11 mouse cellular contexts compared by ENCODE assay signal in the genomic region with DNA sequence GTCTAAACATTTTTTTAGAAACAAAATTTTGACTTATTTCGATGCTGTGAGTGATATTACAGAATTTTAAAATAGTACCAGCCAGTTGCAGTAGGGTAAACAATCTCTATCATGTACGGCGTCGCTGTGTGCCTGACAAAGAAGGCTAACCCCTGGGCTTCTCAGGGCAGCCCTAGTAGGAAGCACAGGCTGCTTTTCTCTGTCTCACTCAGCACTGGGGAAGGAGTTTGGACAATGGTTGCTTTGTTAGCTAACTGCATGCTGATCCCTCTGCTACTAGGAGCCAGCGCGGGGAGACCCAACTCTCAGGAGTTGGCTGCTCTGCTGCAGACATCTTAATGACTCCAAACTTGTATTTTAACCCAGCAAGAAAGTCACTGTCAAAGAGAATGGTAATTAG.
DNase-seq lines count a peak whose midpoint lies in the region; ATAC-seq and TF ChIP-seq lines count a peak whose summit lies in the region.
"Had no signal": no experiment of that assay in that cellular context is flagged by ENCODE, and none has a peak within 500 bp of the region (broad histone marks: within the 10 kb centered on the region; RNA-seq: fewer than 3 reads in every experiment).

No protein-coding gene starts in this region.

- H3K36me3 ChIP-seq in embryonic facial prominence, embryonic 15.5 days, result no peaks in the 10 kb centered on the region
- H3K36me3 ChIP-seq in hindbrain, postnatal 0 days (ENCODE audit: insufficient read depth, low read length), result no peaks in the 10 kb centered on the region
- H3K36me3 ChIP-seq: heart, embryonic 10.5 days had no signal

- peaks cover 11% of the 10 kb centered on the region; the same call in 1 of the 2 replicates for H3K4me1 ChIP-seq in embryonic facial prominence, embryonic 15.5 days
- no peaks in the 10 kb centered on the region for H3K4me1 ChIP-seq in hindbrain, postnatal 0 days (ENCODE audit: insufficient read depth, low read length)

- no peaks in the 10 kb centered on the region for H3K9me3 ChIP-seq in embryonic facial prominence, embryonic 15.5 days (replicated peaks)
- H3K9me3 ChIP-seq in hindbrain, postnatal 0 days (ENCODE audit: low read length), result no peaks in the 10 kb centered on the region
- H3K9me3 ChIP-seq: heart, embryonic 10.5 days had no signal

- peak; percentile 49; the same call in 1 of the 2 replicates for ATAC-seq in embryonic facial prominence, embryonic 15.5 days (ENCODE audit: insufficient number of reproducible peaks, low FRiP score, low TSS enrichment, low read depth)
- ATAC-seq in hindbrain, postnatal 0 days, result 0 out of 2 replicates have a peak, but pooled peaks have one; percentile 67

- H3K4me2 ChIP-seq in embryonic facial prominence, embryonic 15.5 days (replicated peaks), result no peak overlapping the region
- no peak overlapping the region for H3K4me2 ChIP-seq in hindbrain, postnatal 0 days (ENCODE audit: low read depth, low read length)

- no peak overlapping the region for H3K9ac ChIP-seq in embryonic facial prominence, embryonic 15.5 days
- no peak overlapping the region for H3K9ac ChIP-seq in hindbrain, postnatal 0 days (replicated peaks; ENCODE audit: low read length)

- 0 out of 2 replicates have a peak overlapping the region, but pooled peaks have one; percentile 48 for H3K27ac ChIP-seq in embryonic facial prominence, embryonic 15.5 days (replicated peaks)
- H3K27ac ChIP-seq in hindbrain, postnatal 0 days, result no peak overlapping the region; the same call in 1 of the 2 replicates
- H3K27ac ChIP-seq: heart, embryonic 10.5 days had no signal

- TF ChIP-seq CTCF in hindbrain, postnatal 0 days (IDR thresholded peaks at IDR 0.05; ENCODE audit: low read depth), result no peak

- WGBS in embryonic facial prominence, embryonic 15.5 days, result 24% methylated on average over 6 of the region's 6 CpGs
- 10% methylated on average over 6 of the region's 6 CpGs for WGBS in hindbrain, postnatal 0 days

- no peak overlapping the region for H3K4me3 ChIP-seq in embryonic facial prominence, embryonic 15.5 days (replicated peaks)
- no peak overlapping the region for H3K4me3 ChIP-seq in hindbrain, postnatal 0 days (ENCODE audit: low read length)
- H3K4me3 ChIP-seq: heart, embryonic 10.5 days had no signal

- no peaks in the 10 kb centered on the region for H3K27me3 ChIP-seq in embryonic facial prominence, embryonic 15.5 days
- H3K27me3 ChIP-seq in hindbrain, postnatal 0 days (ENCODE audit: insufficient read depth, low read length), result no peaks in the 10 kb centered on the region

- DNase-seq in cerebellum, adult 9-11 months, result peak; percentile 2
- no peak for DNase-seq in cerebellum, postnatal 25 days
- DNase-seq in hindbrain, postnatal 0 days (ENCODE audit: low spot score), result peak; percentile 57
- peak; percentile 37 for DNase-seq in neural tube, embryonic 10.5 days (ENCODE audit: extremely low spot score, low spot score)
- DNase-seq in ovary, adult 18-20 months (ENCODE audit: low spot score), result no peak
- no peak for DNase-seq in layer of hippocampus, postnatal 36 days
- DNase-seq in cerebellum, adult 9-10 months, result no peak
- DNase-seq: kidney, adult 11 months; lung, postnatal 14 days had no signal

Comparison
In these comparisons a context has a peak if more than half of its experiments do, and no peak if none do; other contexts are left out.
1. DNase-seq: peak in cerebellum, adult 9-11 months (single experiment), hindbrain, postnatal 0 days (single experiment) and neural tube, embryonic 10.5 days (single experiment); none in cerebellum, postnatal 25 days (0 of 2), ovary, adult 18-20 months (single experiment), layer of hippocampus, postnatal 36 days (0 of 2) and cerebellum, adult 9-10 months (single experiment).